ENCODE assay signal across 26 mouse cellular contexts in genomic region chr2:160148516-160148915, GRCm38 (mm10).
DNase-seq lines count a peak whose midpoint lies in the region; ATAC-seq and TF ChIP-seq lines count a peak whose summit lies in the region.
"Had no signal": no experiment of that assay in that cellular context is flagged by ENCODE, and none has a peak within 500 bp of the region (broad histone marks: within the 10 kb centered on the region; RNA-seq: fewer than 3 reads in every experiment).

No protein-coding gene starts in this region.

- H3K4me1 ChIP-seq in cerebellum, adult 2 months (ENCODE audit: control insufficient read depth, insufficient read depth, low read length) = no peaks in the 10 kb centered on the region
- H3K4me1 ChIP-seq in limb, embryonic 11.5 days (ENCODE audit: control insufficient read depth, insufficient read depth, low read length) = no peaks in the 10 kb centered on the region
- H3K4me1 ChIP-seq in limb, embryonic 10.5 days = no peaks in the 10 kb centered on the region
- peaks cover 1% of the 10 kb centered on the region; the same call in 1 of the 2 replicates for H3K4me1 ChIP-seq in embryonic facial prominence, embryonic 10.5 days
- no peaks in the 10 kb centered on the region for H3K4me1 ChIP-seq in limb, embryonic 14.5 days (ENCODE audit: control insufficient read depth, insufficient read depth, low read length)
- no peaks in the 10 kb centered on the region for H3K4me1 ChIP-seq in midbrain, embryonic 10.5 days
- H3K4me1 ChIP-seq: liver, embryonic 13.5 days; midbrain, embryonic 13.5 days had no signal

- H3K27ac ChIP-seq in cerebellum, adult 2 months (ENCODE audit: insufficient read depth, low read length) = no peak overlapping the region
- no peak overlapping the region for H3K27ac ChIP-seq in limb, embryonic 11.5 days (replicated peaks; ENCODE audit: low read depth, low read length)
- H3K27ac ChIP-seq in limb, embryonic 10.5 days = no peak overlapping the region
- H3K27ac ChIP-seq in embryonic facial prominence, embryonic 10.5 days (replicated peaks) = no peak overlapping the region
- no peak overlapping the region for H3K27ac ChIP-seq in limb, embryonic 14.5 days (replicated peaks; ENCODE audit: low read depth, low read length)
- H3K27ac ChIP-seq in midbrain, embryonic 10.5 days (replicated peaks) = no peak overlapping the region
- H3K27ac ChIP-seq: heart, adult 2 months; hindbrain, embryonic 14.5 days; left cerebral cortex, adult 2 months; liver, embryonic 13.5 days; midbrain, embryonic 13.5 days had no signal

- no peaks in the 10 kb centered on the region for H3K36me3 ChIP-seq in limb, embryonic 11.5 days (ENCODE audit: control insufficient read depth, insufficient read depth, low read length)
- H3K36me3 ChIP-seq in limb, embryonic 10.5 days = no peaks in the 10 kb centered on the region
- H3K36me3 ChIP-seq in embryonic facial prominence, embryonic 10.5 days (replicated peaks) = no peaks in the 10 kb centered on the region
- no peaks in the 10 kb centered on the region for H3K36me3 ChIP-seq in limb, embryonic 14.5 days (ENCODE audit: control insufficient read depth, insufficient read depth, low read length)
- H3K36me3 ChIP-seq in midbrain, embryonic 10.5 days = no peaks in the 10 kb centered on the region
- H3K36me3 ChIP-seq: liver, embryonic 13.5 days; midbrain, embryonic 13.5 days had no signal

- TF ChIP-seq CTCF in cerebellum, adult 2 months (IDR thresholded peaks at IDR 0.05; ENCODE audit: borderline replicate concordance, insufficient read depth, low read depth, low read length) = no peak

- H3K9me3 ChIP-seq in limb, embryonic 11.5 days (ENCODE audit: control insufficient read depth, low read length) = no peaks in the 10 kb centered on the region
- H3K9me3 ChIP-seq in limb, embryonic 10.5 days (replicated peaks) = no peaks in the 10 kb centered on the region
- no peaks in the 10 kb centered on the region for H3K9me3 ChIP-seq in embryonic facial prominence, embryonic 10.5 days
- H3K9me3 ChIP-seq in limb, embryonic 14.5 days (ENCODE audit: control insufficient read depth, low read length) = no peaks in the 10 kb centered on the region
- H3K9me3 ChIP-seq in midbrain, embryonic 10.5 days (replicated peaks) = no peaks in the 10 kb centered on the region
- H3K9me3 ChIP-seq: liver, embryonic 13.5 days; midbrain, embryonic 13.5 days had no signal

- H3K4me3 ChIP-seq in cerebellum, adult 2 months (replicated peaks; ENCODE audit: insufficient read depth, low read depth, low read length) = no peak overlapping the region
- H3K4me3 ChIP-seq in limb, embryonic 11.5 days (ENCODE audit: low read depth, low read length) = no peak overlapping the region
- no peak overlapping the region for H3K4me3 ChIP-seq in limb, embryonic 10.5 days
- no peak overlapping the region for H3K4me3 ChIP-seq in embryonic facial prominence, embryonic 10.5 days
- H3K4me3 ChIP-seq in limb, embryonic 14.5 days (replicated peaks; ENCODE audit: low read length) = no peak overlapping the region
- H3K4me3 ChIP-seq in midbrain, embryonic 10.5 days = no peak overlapping the region
- H3K4me3 ChIP-seq: heart, adult 2 months; left cerebral cortex, adult 2 months; liver, embryonic 13.5 days; midbrain, embryonic 13.5 days had no signal

- TF ChIP-seq POLR2A in cerebellum, adult 2 months (IDR thresholded peaks at IDR 0.05; ENCODE audit: borderline replicate concordance, insufficient read depth, low read length) = no peak
- TF ChIP-seq POLR2A in limb, embryonic 14.5 days (IDR thresholded peaks at IDR 0.05; ENCODE audit: borderline replicate concordance, extremely low read depth, insufficient read depth, insufficient read length) = no peak

- H3K27me3 ChIP-seq in cerebellum, adult 2 months (ENCODE audit: control insufficient read depth, insufficient read depth, low read length) = no peaks in the 10 kb centered on the region
- H3K27me3 ChIP-seq in limb, embryonic 11.5 days (ENCODE audit: control insufficient read depth, insufficient read depth, low read length) = no peaks in the 10 kb centered on the region
- no peaks in the 10 kb centered on the region for H3K27me3 ChIP-seq in limb, embryonic 10.5 days (ENCODE audit: low read depth, poor library complexity, severe bottlenecking)
- no peaks in the 10 kb centered on the region for H3K27me3 ChIP-seq in embryonic facial prominence, embryonic 10.5 days (replicated peaks; ENCODE audit: low read depth, poor library complexity, severe bottlenecking)
- H3K27me3 ChIP-seq in limb, embryonic 14.5 days (ENCODE audit: control insufficient read depth, insufficient read depth, low read length) = no peaks in the 10 kb centered on the region
- no peaks in the 10 kb centered on the region for H3K27me3 ChIP-seq in midbrain, embryonic 10.5 days (ENCODE audit: low read depth, poor library complexity, severe bottlenecking)
- H3K27me3 ChIP-seq: liver, embryonic 13.5 days; midbrain, embryonic 13.5 days had no signal

- 0 out of 2 replicates have a peak, but pooled peaks have one; percentile 22 for ATAC-seq in cerebellum, adult (ENCODE audit: insufficient number of reproducible peaks, low FRiP score, low TSS enrichment)
- 0 out of 2 replicates have a peak, but pooled peaks have one; percentile 35 for ATAC-seq in limb, embryonic 11.5 days (ENCODE audit: insufficient number of reproducible peaks, low FRiP score, low TSS enrichment, low read depth)
- 0 out of 2 replicates have a peak, but pooled peaks have one; percentile 34 for ATAC-seq in limb, embryonic 14.5 days (ENCODE audit: low FRiP score, low read depth)
- ATAC-seq: forebrain, postnatal 0 days; inflammation-experienced regulatory T-cells, adult 6 months; midbrain, embryonic 13.5 days had no signal

- DNase-seq in cerebellum, adult 2 months = no peak
- DNase-seq in limb, embryonic 11.5 days (ENCODE audit: low spot score) = no peak
- no peak for DNase-seq in limb, embryonic 10.5 days (ENCODE audit: low spot score)
- DNase-seq in embryonic facial prominence, embryonic 10.5 days (ENCODE audit: low spot score) = peak; percentile 19
- DNase-seq in limb, embryonic 14.5 days (ENCODE audit: low spot score) = peak; percentile 21
- DNase-seq in spleen, postnatal 10 days (ENCODE audit: low spot score in 2 of 2) = no peak
- DNase-seq in midbrain, embryonic 10.5 days (ENCODE audit: low spot score) = no peak
- DNase-seq: adrenal gland, postnatal 36 days; cerebellum, adult 11 months; forebrain, postnatal 0 days; gastrocnemius, postnatal 14 days; heart, adult 2 months; heart, postnatal 36 days; kidney, adult 18-20 months; kidney, postnatal 4 days; layer of hippocampus, adult 9-11 months; liver, embryonic 13.5 days; lung, adult 2 months; right cerebral cortex, postnatal 14 days; thymus, adult 18-20 months; thymus, postnatal 4 days had no signal

- 50% methylated on average over 10 of the region's 10 CpGs for WGBS in cerebellum, adult 2 months
- WGBS in limb, embryonic 11.5 days = 75% methylated on average over 10 of the region's 10 CpGs
- WGBS in limb, embryonic 10.5 days = 69% methylated on average over 10 of the region's 10 CpGs
- 69% methylated on average over 10 of the region's 10 CpGs for WGBS in embryonic facial prominence, embryonic 10.5 days
- WGBS in limb, embryonic 14.5 days = 68% methylated on average over 10 of the region's 10 CpGs
- 80% methylated on average over 10 of the region's 10 CpGs for WGBS in midbrain, embryonic 10.5 days

- no peak overlapping the region for H3K4me2 ChIP-seq in limb, embryonic 11.5 days (ENCODE audit: low read depth, severe bottlenecking)
- no peak overlapping the region for H3K4me2 ChIP-seq in limb, embryonic 14.5 days (replicated peaks; ENCODE audit: low read depth, low read length, severe bottlenecking)
- H3K4me2 ChIP-seq: hindbrain, embryonic 14.5 days; liver, embryonic 13.5 days; midbrain, embryonic 13.5 days had no signal

- no peak overlapping the region for H3K9ac ChIP-seq in limb, embryonic 11.5 days (ENCODE audit: low read length)
- no peak overlapping the region for H3K9ac ChIP-seq in limb, embryonic 14.5 days (ENCODE audit: low read depth, low read length, severe bottlenecking)
- H3K9ac ChIP-seq: forebrain, postnatal 0 days; hindbrain, embryonic 14.5 days; liver, embryonic 13.5 days; midbrain, embryonic 13.5 days had no signal

Comparison
In these comparisons a context has a peak if more than half of its experiments do, and no peak if none do; other contexts are left out.
1. DNase-seq: peak in embryonic facial prominence, embryonic 10.5 days (single experiment) and limb, embryonic 14.5 days (single experiment); none in cerebellum, adult 2 months (0 of 2), limb, embryonic 11.5 days (single experiment), limb, embryonic 10.5 days (single experiment), spleen, postnatal 10 days (0 of 2) and midbrain, embryonic 10.5 days (single experiment).
2. Peak in every context shown above with its lines, with median percentiles within 50 percentile points of each other: ATAC-seq.